Mouse (Mus musculus): ENCODE measurements around the gene Adprh.

DNA sequence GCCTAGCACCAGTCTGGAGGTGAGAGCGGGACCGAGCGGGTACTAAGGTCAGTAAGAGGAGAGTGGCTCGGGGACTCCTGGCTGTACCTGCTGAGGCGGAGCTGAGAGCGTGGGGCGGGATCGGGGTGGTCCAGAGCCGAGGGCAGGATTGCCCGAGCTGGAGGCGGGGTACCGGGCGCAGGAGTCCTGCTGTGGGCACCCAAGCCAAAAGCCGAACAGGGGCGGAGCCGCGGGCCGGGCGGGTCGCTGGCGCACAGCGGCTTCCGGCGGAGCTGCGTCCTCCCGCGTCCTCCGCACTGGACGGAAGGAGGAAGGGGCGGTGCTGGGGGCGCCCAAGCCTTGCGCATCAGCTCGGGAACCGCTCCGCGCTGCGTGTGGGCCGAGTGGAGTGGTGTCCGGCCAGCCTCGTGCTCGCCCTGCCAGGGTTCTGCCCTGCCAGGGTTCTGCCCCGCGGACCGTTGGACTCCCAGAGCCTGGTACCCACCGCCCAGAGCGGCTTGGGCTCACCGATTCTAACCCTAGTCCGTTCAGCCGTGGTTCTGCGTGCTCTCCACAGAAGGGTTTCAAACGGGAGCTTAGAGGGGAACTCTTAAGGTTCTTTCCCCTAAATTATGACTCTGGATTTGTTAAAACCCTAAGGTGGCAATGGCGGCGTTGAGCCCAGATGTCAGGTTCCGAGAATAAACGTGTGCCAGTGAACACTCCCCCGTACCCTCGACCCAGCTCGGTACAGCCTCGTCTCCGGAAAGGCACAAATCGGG lies at the start of gene Adprh:
- no peak for TF ChIP-seq CTCF (IDR thresholded peaks at IDR 0.05; ENCODE audit: control insufficient read depth, insufficient read depth, low read length)
- TF ChIP-seq POLR2A (IDR thresholded peaks at IDR 0.05; ENCODE audit: borderline replicate concordance, control insufficient read depth, low read depth, low read length): peak; percentile 99

Measured in bone marrow, adult 2 months (tissue).